Mouse (Mus musculus) erythroblast, embryonic 14.5 days (primary cell): ENCODE data around the gene Lpcat1.

ENCODE experiments used
- GATA1 ChIP-seq: IDR thresholded peaks from 2 replicates; pipeline ENCODE4 v1.6.1; 2012; ENCODE audit warnings: low read length, inconsistent platforms, mixed read lengths
- TAL1 ChIP-seq: IDR thresholded peaks from 3 replicates; pipeline ENCODE4 v1.6.1; 2012; ENCODE audit warnings: low read length, inconsistent platforms, mixed read lengths

GRCm38 (mm10) chr13:73499893-73500604 is 33.1 kb downstream of the Lpcat1 start:
- peak; percentile 95 for TF ChIP-seq GATA1
- peak; percentile 95 for TF ChIP-seq TAL1
